Mouse (Mus musculus): ENCODE measurements around the gene BC035947. TPM values are rescaled to one million over a fixed set of nuclear protein-coding genes. Genes with fewer than 3 reads are reported as not detected.
"Not testable (repeated sequence)": the region's sequence is repeated elsewhere in the genome, so short reads cannot be mapped to it uniquely, and the experiment has no call there.

Gene BC035947
- total and polyA plus RNA-seq, 3 experiments: not detected

GRCm38 (mm10) chr1:78502527-78502926 is 9.4 kb downstream of the BC035947 start:
- H3K9me3 ChIP-seq (replicated peaks; ENCODE audit: low read length): no peaks in the 10 kb centered on the region
- H3K4me1 ChIP-seq (ENCODE audit: control insufficient read depth in 1 of 2, insufficient read depth in 2 of 2): no peaks in the 10 kb centered on the region
- TF ChIP-seq ZKSCAN1 (IDR thresholded peaks at IDR 0.05; ENCODE audit: borderline replicate concordance, low read depth, low read length) (no peak), KAT2A (IDR thresholded peaks at IDR 0.05; ENCODE audit: insufficient replicate concordance, low read length) (no peak), MAFK (IDR thresholded peaks at IDR 0.05; ENCODE audit: insufficient replicate concordance, low read length) (no peak), JUN (IDR thresholded peaks at IDR 0.05; ENCODE audit: insufficient read depth, low read depth, low read length) (no peak), SMC3 (IDR thresholded peaks at IDR 0.05; ENCODE audit: low read depth, low read length) (no peak), NRF1 (IDR thresholded peaks at IDR 0.05; ENCODE audit: low read depth, low read length) (no peak), ZNF384 (IDR thresholded peaks at IDR 0.05; ENCODE audit: low read depth, low read length) (no peak), ETS1 (conservative IDR thresholded peaks at IDR 0.05; ENCODE audit: low read depth, low read length) (no peak), RCOR1 (conservative IDR thresholded peaks at IDR 0.05; ENCODE audit: low read depth, low read length) (no peak), ZMIZ1 (IDR thresholded peaks at IDR 0.05; ENCODE audit: low read depth, low read length) (no peak), UBTF (IDR thresholded peaks at IDR 0.05; ENCODE audit: low read depth, low read length) (no peak), POLR2A (IDR thresholded peaks at IDR 0.05; ENCODE audit: low read depth, low read length) (no peak), RAD21 (IDR thresholded peaks at IDR 0.05; ENCODE audit: low read depth, low read length) (no peak), TBP (conservative IDR thresholded peaks at IDR 0.05; ENCODE audit: low read depth, low read length) (no peak), IRF4 (IDR thresholded peaks at IDR 0.05; ENCODE audit: low read depth, low read length) (no peak)
- H3K9ac ChIP-seq (ENCODE audit: insufficient read depth, low read depth): no peak overlapping the region
- peaks cover 5% of the 10 kb centered on the region for H3K27me3 ChIP-seq (replicated peaks)
- no peak overlapping the region for H3K4me3 ChIP-seq (replicated peaks in 1 of 3; ENCODE audit: low read depth in 2 of 3, low read length in 2 of 3, poor library complexity in 1 of 3)
- in situ Hi-C loops (cut with MboI; ENCODE audit: low pct_ligation_motif_present, low pct_unique_long_range_greater_than_20kb, low sequenced_read_pairs): no loop called here
- H3K79me2 ChIP-seq (replicated peaks; ENCODE audit: control insufficient read depth, extremely low read depth, insufficient read depth, poor library complexity, severe bottlenecking): no peaks in the 10 kb centered on the region
- H3K36me3 ChIP-seq (replicated peaks in 1 of 2; ENCODE audit: control insufficient read depth in 1 of 2, insufficient read depth in 1 of 2, low read length in 1 of 2): no peaks in the 10 kb centered on the region
- H3K27ac ChIP-seq (ENCODE audit: insufficient read depth, low read depth): no peak overlapping the region
- no peak for DNase-seq (ENCODE audit: extremely low read depth)
- no peak overlapping the region for H3K4me2 ChIP-seq (ENCODE audit: insufficient read depth, low read depth, poor library complexity, severe bottlenecking)
- dilution Hi-C loops (cut with MboI; ENCODE audit: extremely low pct_ligation_motif_present, extremely low pct_unique_long_range_greater_than_20kb, low sequenced_read_pairs): no loop called here

GRCm38 (mm10) chr1:78501856-78502255 is 10.1 kb downstream of the BC035947 start:
- H3K36me3 ChIP-seq (replicated peaks in 1 of 2; ENCODE audit: control insufficient read depth in 1 of 2, insufficient read depth in 1 of 2, low read length in 1 of 2); H3K27me3 ChIP-seq (replicated peaks); H3K9ac ChIP-seq (ENCODE audit: insufficient read depth, low read depth); H3K4me2 ChIP-seq (ENCODE audit: insufficient read depth, low read depth, poor library complexity, severe bottlenecking); dilution Hi-C loops (cut with MboI; ENCODE audit: extremely low pct_ligation_motif_present, extremely low pct_unique_long_range_greater_than_20kb, low sequenced_read_pairs); H3K4me1 ChIP-seq (ENCODE audit: control insufficient read depth in 1 of 2, insufficient read depth in 2 of 2); H3K79me2 ChIP-seq (replicated peaks; ENCODE audit: control insufficient read depth, extremely low read depth, insufficient read depth, poor library complexity, severe bottlenecking); H3K4me3 ChIP-seq (replicated peaks in 1 of 3; ENCODE audit: low read depth in 2 of 3, low read length in 2 of 3, poor library complexity in 1 of 3); H3K9me3 ChIP-seq (replicated peaks; ENCODE audit: low read length); H3K27ac ChIP-seq (ENCODE audit: insufficient read depth, low read depth); in situ Hi-C loops (cut with MboI; ENCODE audit: low pct_ligation_motif_present, low pct_unique_long_range_greater_than_20kb, low sequenced_read_pairs); DNase-seq (ENCODE audit: extremely low read depth): not testable (repeated sequence)

All from CH12.LX (cell line).